Mouse (Mus musculus) hindbrain, embryonic 13.5 days (tissue): ENCODE measurements around the gene Ctsl. TPM values are rescaled to one million over a fixed set of nuclear protein-coding genes. Genes with fewer than 3 reads are reported as not detected.

ENCODE experiments used
- ATAC-seq: fragments of 200-750 bp; cut with Nextera tagmentation; 2 replicates; pipeline ENCODE4 v1.8.0; 2017; ENCODE audit warnings: moderate TSS enrichment; ENCODE audit not compliant: low FRiP score
- H3K27ac ChIP-seq: fragments of 300-500 bp; sonication (generic); 2 replicates; pipeline ENCODE4 v1.5.1; 2015; ENCODE audit warnings: inconsistent platforms, mild to moderate bottlenecking, moderate library complexity
- H3K27me3 ChIP-seq: fragments of 300-500 bp; sonication (generic); 2 replicates; pipeline ENCODE4 v1.6.1; 2015; ENCODE audit warnings: mild to moderate bottlenecking, inconsistent platforms
- H3K36me3 ChIP-seq: fragments of 300-500 bp; sonication (generic); 2 replicates; pipeline ENCODE4 v1.6.1; 2015; ENCODE audit warnings: mild to moderate bottlenecking, inconsistent platforms
- H3K4me1 ChIP-seq: fragments of 300-500 bp; sonication (generic); replicated peaks from 2 replicates; pipeline ENCODE4 v1.6.1; 2015; ENCODE audit warnings: inconsistent platforms
- H3K4me2 ChIP-seq: fragments of 300-500 bp; sonication (generic); 2 replicates; pipeline ENCODE4 v1.6.1; 2015; ENCODE audit warnings: inconsistent platforms, mild to moderate bottlenecking, moderate library complexity
- H3K4me3 ChIP-seq: fragments of 300-500 bp; sonication (generic); 2 replicates; pipeline ENCODE4 v1.5.1; 2015; ENCODE audit warnings: mild to moderate bottlenecking, inconsistent platforms
- H3K9ac ChIP-seq: fragments of 300-500 bp; sonication (generic); 2 replicates; pipeline ENCODE4 v1.6.1; 2015; ENCODE audit warnings: mild to moderate bottlenecking, inconsistent platforms
- H3K9me3 ChIP-seq: fragments of 300-500 bp; sonication (generic); 2 replicates; pipeline ENCODE4 v1.6.1; 2016; ENCODE audit warnings: inconsistent platforms
- WGBS: fragments of 180-500 bp; shearing (Covaris S2); methylation state at CpG from one replicate; pipeline ENCODE4 v1.1.7; 2015; 5-methylcytosine and 5-hydroxymethylcytosine counted together
- polyA plus RNA-seq: library from polyadenylated mRNA; unstranded; fragments of >200 nt; fragmentation: Nextera tagmentation; extraction: Ambion mirVana; gene quantifications from 2 replicates; pipeline ENCODE4 v1.2.1, GENCODE M21; 2015

The Ctsl gene
- polyA plus RNA-seq, 1 experiment from 2014 or later: 129 TPM

DNA sequence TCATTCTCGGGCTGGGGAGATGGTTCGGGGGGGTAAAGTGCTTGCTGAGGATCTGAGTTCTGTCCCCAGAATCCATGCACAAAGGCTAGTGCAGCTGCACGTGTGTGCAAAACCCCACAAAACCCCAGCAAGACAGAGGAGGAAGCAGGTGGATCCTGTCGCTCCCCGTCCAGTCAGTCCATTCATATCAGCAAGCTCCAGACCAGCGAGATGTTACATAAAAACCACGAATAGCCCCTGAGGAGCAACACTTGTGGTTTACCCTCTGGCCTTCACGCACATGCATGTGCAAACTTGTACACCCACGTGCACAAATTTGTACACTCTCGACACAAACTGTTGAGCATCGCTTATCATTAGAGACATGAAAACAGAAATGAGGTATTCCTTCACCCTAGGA lies 60.8 kb downstream of the Ctsl start:
- H3K27me3 ChIP-seq: no peaks in the 10 kb centered on the region
- H3K9me3 ChIP-seq: no peaks in the 10 kb centered on the region
- no peak overlapping the region for H3K4me2 ChIP-seq
- H3K36me3 ChIP-seq: 0 out of 2 replicates have a peak, but pooled peaks cover 7% of the 10 kb centered on the region
- no peaks in the 10 kb centered on the region; the same call in 1 of the 2 replicates for H3K4me1 ChIP-seq
- no peak for ATAC-seq
- WGBS: 87% methylated on average over 11 of the region's 11 CpGs
- H3K4me3 ChIP-seq: no peak overlapping the region
- H3K9ac ChIP-seq: no peak overlapping the region
- H3K27ac ChIP-seq: no peak overlapping the region

Other genes with a start within 250 kb of the Ctsl start
- gene Slc35d2, start 241.5 kb downstream of the Ctsl start, polyA plus RNA-seq: 2.5 and 3.1 TPM in 2 replicates
- 5.7 and 6.6 TPM in 2 replicates for gene Zfp367, start 217.7 kb downstream of the Ctsl start, polyA plus RNA-seq
- gene Habp4, start 209.1 kb downstream of the Ctsl start, polyA plus RNA-seq: 28.9 and 29.9 TPM in 2 replicates
- 4.2 and 4.3 TPM in 2 replicates for gene Cdc14b, start 95.6 kb downstream of the Ctsl start, polyA plus RNA-seq
- gene Aaed1, start 58.2 kb downstream of the Ctsl start, polyA plus RNA-seq: 15.8 and 16.7 TPM in 2 replicates
- 16.6 and 18.1 TPM in 2 replicates for gene Cdk20, start 61.4 kb upstream of the Ctsl start, polyA plus RNA-seq
- not detected in 2 replicates for gene Fam240b, start 126.9 kb upstream of the Ctsl start, polyA plus RNA-seq